Mouse (Mus musculus): ENCODE data around the gene Cep170.

Gene Cep170

DNA sequence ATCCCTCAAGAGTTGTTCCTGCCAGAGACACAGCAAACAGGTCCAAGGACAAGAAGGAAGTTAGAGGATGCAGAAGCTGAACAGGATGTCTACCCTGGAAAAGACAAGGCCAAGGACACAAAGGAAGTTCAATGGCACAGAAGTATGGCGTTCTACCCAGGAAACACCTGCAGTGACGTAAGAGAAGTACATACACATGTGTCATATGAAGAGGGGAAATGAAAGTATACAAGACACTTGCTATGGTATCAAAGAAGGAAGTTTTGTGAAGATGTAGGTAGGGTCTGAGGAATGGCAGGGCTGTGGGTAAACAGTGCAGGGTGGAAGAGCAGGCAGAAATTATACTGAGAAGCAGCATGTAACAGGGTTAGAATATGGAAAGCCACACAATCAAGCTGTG is 81.0 kb downstream of the Cep170 start:
- DNase-seq = no peak

DNA sequence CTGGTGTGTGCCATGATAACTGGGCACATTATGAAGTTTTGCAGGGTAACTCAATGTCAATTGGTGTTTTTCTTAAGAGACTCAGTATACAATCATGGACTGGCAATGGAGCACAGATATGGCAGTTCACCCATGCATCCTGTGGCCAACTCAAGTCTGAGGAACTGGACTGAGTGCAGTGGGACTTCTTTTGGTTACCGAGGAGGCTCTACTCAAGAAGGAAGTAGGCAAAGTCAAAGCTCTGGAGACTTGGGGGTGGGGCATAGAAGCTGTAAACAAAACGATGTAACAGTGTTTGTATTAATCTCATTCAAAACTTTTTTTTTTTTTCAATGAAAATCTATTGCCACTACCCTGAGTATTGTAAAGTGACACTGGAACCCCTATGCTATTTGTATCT is 83.3 kb downstream of the Cep170 start:
- DNase-seq = no peak

DNA sequence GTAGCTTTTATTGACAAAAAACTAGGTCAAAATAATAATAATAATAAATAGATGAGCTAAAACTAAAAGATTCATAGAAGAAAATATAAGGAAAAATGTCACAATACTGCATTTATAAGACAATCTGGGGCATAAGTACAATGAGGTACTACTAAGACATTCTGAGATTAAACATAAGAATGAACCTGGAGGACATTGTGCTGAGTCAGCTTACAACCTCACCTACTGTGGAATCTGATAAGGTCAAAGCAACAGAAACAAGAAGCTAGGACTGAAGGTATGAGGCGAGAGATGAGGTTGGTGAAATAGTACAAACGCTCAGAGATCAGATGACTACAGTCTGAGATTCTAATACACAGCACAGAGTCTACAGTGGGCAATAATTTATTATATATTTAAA is 86.5 kb downstream of the Cep170 start:
- no peak for DNase-seq

DNA sequence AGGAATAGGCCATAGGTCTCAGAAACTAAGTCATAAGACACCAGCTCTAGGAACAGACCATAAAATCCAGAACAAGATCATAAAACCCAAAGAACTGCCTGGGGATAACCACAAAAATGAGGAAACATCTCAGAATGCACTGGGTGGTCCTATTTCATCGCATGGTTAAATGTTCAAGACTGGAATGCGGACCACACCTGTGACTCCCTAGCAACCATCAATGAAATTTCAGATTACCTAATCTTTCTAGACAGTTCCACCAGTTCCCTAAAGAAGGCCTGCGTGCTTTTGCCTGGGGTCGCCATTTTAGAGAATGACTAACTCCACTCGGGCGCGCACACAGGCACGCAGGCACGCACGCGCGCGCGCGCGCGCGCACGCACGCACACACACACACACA is 89.1 kb downstream of the Cep170 start:
- DNase-seq = no peak

DNA sequence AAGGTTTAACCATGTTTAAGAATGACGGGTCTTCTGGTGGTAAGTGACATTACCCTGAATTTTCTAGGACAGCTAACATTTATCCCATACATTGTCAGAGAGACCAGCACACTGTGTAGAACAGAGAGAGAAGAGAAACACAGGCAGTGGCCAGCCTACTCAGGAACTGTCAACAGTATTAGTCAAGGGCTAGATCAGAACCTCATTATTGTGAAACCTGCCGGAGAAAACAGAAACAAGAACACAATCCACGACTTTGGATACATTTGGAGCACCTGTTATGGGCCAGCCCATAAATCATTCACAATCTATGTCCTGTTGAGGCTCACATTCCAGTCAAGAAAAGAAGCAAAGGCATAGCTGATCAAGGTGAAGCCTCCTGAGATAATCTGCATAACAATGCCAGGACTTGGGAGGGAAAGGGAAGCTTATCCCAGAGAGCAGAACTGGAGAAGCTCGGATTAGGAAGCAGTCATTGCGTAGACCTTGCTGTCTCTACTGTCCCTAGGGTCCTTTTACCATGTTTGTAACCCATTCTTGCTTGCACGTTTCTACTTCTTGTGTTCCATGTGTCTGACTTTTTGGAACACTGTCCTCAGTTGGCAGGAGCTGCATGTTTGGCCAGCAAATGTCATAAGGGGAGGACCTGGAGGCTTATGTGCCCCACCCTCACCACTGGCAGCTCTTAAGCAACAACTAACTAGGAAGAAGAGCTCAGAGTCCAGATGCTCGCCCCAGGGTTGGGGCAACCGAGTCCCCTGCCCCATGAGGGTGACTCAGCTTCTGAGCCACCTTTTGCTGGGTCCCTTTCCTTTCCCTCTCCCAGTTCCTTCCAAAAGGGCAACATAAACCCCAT is 89.8 kb downstream of the Cep170 start:
- DNase-seq = no peak

DNA sequence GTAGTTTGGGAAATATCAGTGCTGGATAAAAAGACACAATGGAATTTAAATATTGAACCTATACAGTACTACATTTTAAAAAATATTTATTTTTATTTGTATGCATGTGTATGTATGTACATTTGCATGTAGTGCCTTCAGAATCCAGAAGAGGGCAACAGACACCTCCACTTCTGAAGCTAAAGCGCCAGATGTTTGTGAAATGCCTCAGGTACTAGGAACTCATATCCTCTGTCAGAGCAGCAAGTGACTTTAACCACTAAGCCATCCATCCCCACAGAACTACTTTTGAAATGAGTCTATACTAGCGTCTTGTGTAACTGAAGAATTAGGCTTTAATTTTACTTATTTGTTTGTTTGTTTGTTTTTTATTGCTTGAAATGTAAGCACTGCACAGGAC is 101.4 kb downstream of the Cep170 start:
- peak; percentile 45 for DNase-seq

DNA sequence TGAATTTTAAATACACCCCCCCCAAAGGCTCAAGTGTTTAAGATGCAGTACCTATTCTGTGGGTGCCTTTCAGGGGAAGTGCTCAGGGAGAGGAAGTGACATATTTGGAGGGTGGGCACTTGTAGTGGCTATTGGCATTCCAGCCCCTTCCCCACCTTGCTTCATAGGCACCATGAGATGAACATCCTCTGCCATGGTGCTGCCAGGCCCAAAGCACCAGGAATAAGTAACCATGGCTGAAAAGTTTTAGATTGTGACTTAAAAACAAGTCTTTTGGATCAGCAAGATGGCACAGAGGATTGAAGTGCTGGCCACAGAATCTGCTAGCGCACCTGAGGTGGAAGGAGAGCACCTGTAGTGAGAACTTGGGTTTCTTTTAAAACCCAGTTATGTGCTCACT is 113.6 kb downstream of the Cep170 start:
- DNase-seq = no peak

DNA sequence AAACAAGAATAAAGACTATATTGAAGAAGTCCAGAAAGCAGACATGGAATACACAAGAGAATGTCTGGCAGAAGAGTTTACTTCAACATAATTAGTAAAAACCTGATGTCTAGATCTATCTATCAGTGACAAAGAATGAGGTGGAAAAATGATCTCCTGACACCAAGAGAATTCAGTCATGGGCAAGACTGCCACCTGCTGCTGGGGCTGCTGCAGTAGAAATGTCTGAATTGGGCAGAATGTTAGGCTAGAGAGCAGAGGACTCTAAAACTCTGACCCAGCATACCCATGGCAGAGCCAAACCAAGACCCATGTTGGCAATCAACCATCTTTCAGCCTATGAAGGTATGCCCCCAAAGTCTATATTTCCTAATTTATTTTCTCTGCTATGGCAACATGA is 114.1 kb downstream of the Cep170 start:
- DNase-seq = peak; percentile 12

DNA sequence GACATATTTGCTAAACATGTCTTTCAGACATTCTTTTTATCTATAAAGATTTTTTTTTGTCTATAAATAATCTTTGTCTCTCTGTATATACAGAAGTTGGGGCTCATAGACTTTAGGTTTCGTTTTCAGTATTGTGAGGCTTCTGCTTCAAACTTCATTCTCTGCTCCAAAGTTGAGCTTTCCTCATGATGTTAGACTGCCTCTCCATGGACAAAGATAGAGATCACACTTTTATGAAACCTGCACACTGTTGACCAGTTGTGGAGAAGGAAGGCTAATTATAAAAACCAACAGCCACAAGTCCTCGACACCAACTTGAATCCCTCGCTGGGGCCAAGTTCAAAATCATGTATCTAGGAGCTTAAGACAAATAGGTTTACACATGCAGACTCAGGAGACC is 115.2 kb downstream of the Cep170 start:
- DNase-seq = no peak

DNA sequence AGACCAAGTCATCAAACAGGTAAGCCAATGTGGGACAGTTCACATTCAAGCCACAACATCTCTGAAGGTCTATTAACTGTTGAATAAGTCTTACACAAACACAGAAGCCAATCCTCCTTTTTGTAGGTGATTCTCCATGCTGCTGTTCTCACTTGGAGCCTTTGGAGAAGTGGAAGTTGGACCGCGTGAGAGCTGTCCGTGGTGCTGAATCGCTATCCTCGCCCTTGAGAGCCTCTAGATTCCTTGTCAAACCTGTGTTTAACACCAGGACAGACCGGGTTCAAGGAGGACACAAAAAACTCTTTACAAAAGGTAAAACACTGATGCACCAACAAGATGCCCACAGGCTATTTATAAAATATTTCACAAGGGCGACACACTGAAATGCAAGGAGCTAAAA is 116.8 kb downstream of the Cep170 start:
- peak; percentile 50 for DNase-seq

DNA sequence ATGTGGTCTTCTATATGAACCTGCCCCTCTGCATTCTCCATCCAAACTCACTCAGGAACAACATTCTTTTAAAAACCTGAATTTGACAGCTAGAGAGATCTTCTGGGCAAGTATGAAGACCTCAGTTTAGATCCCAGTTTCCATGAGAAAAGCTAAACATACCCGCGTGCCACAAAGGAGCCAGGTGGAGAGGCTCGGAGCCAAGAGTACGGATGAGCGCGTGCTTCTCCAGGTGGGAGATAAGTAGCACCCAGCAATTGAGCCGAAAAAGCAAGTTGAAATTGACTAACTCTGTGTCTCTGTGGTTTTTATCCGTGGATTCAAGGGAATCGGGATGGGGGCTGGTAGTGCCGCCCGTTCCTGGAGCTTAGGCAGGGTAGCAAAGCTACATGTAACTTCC is 122.8 kb downstream of the Cep170 start:
- DNase-seq = no peak

DNA sequence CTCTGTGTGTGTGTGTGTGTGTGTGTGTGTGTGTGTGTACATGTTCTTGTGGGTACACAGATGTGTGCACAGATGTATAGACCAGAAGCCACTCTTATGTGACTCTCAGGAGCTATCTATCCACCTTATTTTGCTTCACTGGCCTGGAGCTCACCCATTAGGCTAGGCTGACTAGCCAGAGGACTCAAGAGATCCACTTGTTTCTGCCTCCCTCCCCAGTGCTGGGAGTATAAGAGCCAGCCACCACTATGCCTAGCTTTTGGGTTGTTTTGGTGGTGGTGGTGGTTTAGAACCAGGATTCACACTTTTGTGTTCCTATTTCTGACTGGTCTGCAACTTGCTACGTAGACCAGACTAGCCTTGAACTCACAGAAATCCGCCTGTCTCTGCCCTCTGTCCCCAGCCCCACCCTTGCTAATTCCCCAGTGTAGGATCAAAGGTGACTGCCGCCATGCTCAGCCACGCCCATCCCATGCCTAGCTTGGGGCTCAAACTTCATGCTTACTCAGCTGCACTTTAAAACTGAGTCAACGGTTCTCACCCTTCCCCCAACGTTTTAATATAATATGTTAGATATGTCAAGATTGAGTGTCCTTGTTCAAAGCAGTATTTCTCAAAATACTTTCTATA is 125.5 kb downstream of the Cep170 start:
- no peak for DNase-seq

Data from lung, postnatal 10 days (tissue).